Mouse (Mus musculus): ENCODE measurements around the gene Tbc1d10a. TPM values are rescaled to one million over a fixed set of nuclear protein-coding genes. Genes with fewer than 3 reads are reported as not detected.
"Not testable (repeated sequence)": the region's sequence is repeated elsewhere in the genome, so short reads cannot be mapped to it uniquely, and the experiment has no call there.

The Tbc1d10a gene
- polyA plus RNA-seq, 1 experiment from 2014 or later, result 41.0 TPM

GRCm38 (mm10) chr11:4174586-4174985 is 12.0 kb upstream of the Tbc1d10a start:
- no peak overlapping the region for H3K9ac ChIP-seq (ENCODE audit: low read depth, low read length)
- H3K4me2 ChIP-seq (ENCODE audit: low read length), result no peak overlapping the region
- no peaks in the 10 kb centered on the region for H3K9me3 ChIP-seq (ENCODE audit: control insufficient read depth, low read length)
- peaks cover 92% of the 10 kb centered on the region for H3K36me3 ChIP-seq (ENCODE audit: control insufficient read depth, insufficient read depth, low read length)
- H3K27me3 ChIP-seq (replicated peaks; ENCODE audit: control insufficient read depth, insufficient read depth, low read length), result no peaks in the 10 kb centered on the region
- H3K27ac ChIP-seq (ENCODE audit: low read depth, low read length), result peak overlapping the region; percentile 44; the same call in 1 of the 2 replicates
- H3K4me1 ChIP-seq (ENCODE audit: control insufficient read depth, insufficient read depth, low read depth, low read length), result no peaks in the 10 kb centered on the region
- 64% methylated on average over 5 of the region's 5 CpGs for WGBS
- peak; percentile 93 for ATAC-seq
- no peak overlapping the region for H3K4me3 ChIP-seq (ENCODE audit: low read length)

DNA sequence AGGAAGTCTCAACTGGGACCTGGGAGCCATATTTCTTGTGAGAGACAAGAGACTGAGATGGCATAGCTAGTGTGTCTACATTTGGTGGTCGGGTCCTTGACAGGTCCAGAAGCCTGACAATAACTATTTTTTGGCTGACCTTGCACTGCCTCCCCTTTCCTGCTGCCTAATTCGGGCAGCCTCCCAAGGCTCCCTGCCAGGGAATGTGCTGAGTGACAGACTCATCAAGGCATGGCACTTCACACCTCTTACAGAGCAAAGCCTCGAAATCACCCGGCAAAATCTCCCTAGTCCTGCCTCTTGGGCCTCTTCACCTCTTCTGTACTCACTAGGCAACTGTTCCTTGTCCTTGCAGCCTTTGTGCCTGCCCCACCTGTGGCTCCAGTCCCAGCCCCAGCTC is 8.9 kb upstream of the Tbc1d10a start:
- Histone ChIP-seq H3K9ac (ENCODE audit: low read depth, low read length) (no peak overlapping the region), H3K4me1 (ENCODE audit: control insufficient read depth, insufficient read depth, low read depth, low read length) (no peaks in the 10 kb centered on the region), H3K4me3 (ENCODE audit: low read length) (no peak overlapping the region), H3K27ac (ENCODE audit: low read depth, low read length) (no peak overlapping the region), H3K27me3 (replicated peaks; ENCODE audit: control insufficient read depth, insufficient read depth, low read length) (no peaks in the 10 kb centered on the region), H3K36me3 (ENCODE audit: control insufficient read depth, insufficient read depth, low read length) (peaks cover 80% of the 10 kb centered on the region), H3K4me2 (ENCODE audit: low read length) (no peak overlapping the region), H3K9me3 (ENCODE audit: control insufficient read depth, low read length) (no peaks in the 10 kb centered on the region)
- no peak for ATAC-seq
- 73% methylated on average over 4 of the region's 4 CpGs for WGBS

- 29% methylated on average over 1 of the region's 1 CpGs for WGBS
- no peak for ATAC-seq
- H3K4me3 ChIP-seq (ENCODE audit: low read length), result no peak overlapping the region
- no peaks in the 10 kb centered on the region for H3K27me3 ChIP-seq (replicated peaks; ENCODE audit: control insufficient read depth, insufficient read depth, low read length)
- no peak overlapping the region for H3K27ac ChIP-seq (ENCODE audit: low read depth, low read length)
- peaks cover 41% of the 10 kb centered on the region for H3K36me3 ChIP-seq (ENCODE audit: control insufficient read depth, insufficient read depth, low read length)
- no peaks in the 10 kb centered on the region for H3K4me1 ChIP-seq (ENCODE audit: control insufficient read depth, insufficient read depth, low read depth, low read length)
- H3K9me3 ChIP-seq (ENCODE audit: control insufficient read depth, low read length), result no peaks in the 10 kb centered on the region
- no peak overlapping the region for H3K9ac ChIP-seq (ENCODE audit: low read depth, low read length)
- H3K4me2 ChIP-seq (ENCODE audit: low read length), result no peak overlapping the region
Observed at GRCm38 (mm10) chr11:4182061-4182460, 4.5 kb upstream of the Tbc1d10a start.

- Histone ChIP-seq H3K27me3 (replicated peaks; ENCODE audit: control insufficient read depth, insufficient read depth, low read length) (no peaks in the 10 kb centered on the region), H3K9me3 (ENCODE audit: control insufficient read depth, low read length) (no peaks in the 10 kb centered on the region), H3K9ac (ENCODE audit: low read depth, low read length) (no peak overlapping the region), H3K4me3 (ENCODE audit: low read length) (no peak overlapping the region), H3K4me2 (ENCODE audit: low read length) (no peak overlapping the region), H3K27ac (ENCODE audit: low read depth, low read length) (peak overlapping the region; percentile 54; the same call in 1 of the 2 replicates), H3K4me1 (ENCODE audit: control insufficient read depth, insufficient read depth, low read depth, low read length) (peaks cover 10% of the 10 kb centered on the region), H3K36me3 (ENCODE audit: control insufficient read depth, insufficient read depth, low read length) (peaks cover 28% of the 10 kb centered on the region)
- no peak for ATAC-seq
Observed at GRCm38 (mm10) chr11:4183511-4183910, 3.1 kb upstream of the Tbc1d10a start.

- Histone ChIP-seq H3K4me2 (ENCODE audit: low read length) (no peak overlapping the region), H3K27me3 (replicated peaks; ENCODE audit: control insufficient read depth, insufficient read depth, low read length) (no peaks in the 10 kb centered on the region), H3K9ac (ENCODE audit: low read depth, low read length) (no peak overlapping the region), H3K4me3 (ENCODE audit: low read length) (no peak overlapping the region), H3K36me3 (ENCODE audit: control insufficient read depth, insufficient read depth, low read length) (peaks cover 19% of the 10 kb centered on the region), H3K4me1 (ENCODE audit: control insufficient read depth, insufficient read depth, low read depth, low read length) (peaks cover 12% of the 10 kb centered on the region), H3K9me3 (ENCODE audit: control insufficient read depth, low read length) (no peaks in the 10 kb centered on the region), H3K27ac (ENCODE audit: low read depth, low read length) (peak overlapping the region; percentile 54; the same call in 1 of the 2 replicates)
- no peak for ATAC-seq
- WGBS, result 72% methylated on average over 4 of the region's 4 CpGs
Observed at GRCm38 (mm10) chr11:4184251-4184952, 2.2 kb upstream of the Tbc1d10a start.

- H3K27me3 ChIP-seq (replicated peaks; ENCODE audit: control insufficient read depth, insufficient read depth, low read length); ATAC-seq; H3K27ac ChIP-seq (ENCODE audit: low read depth, low read length); H3K9me3 ChIP-seq (ENCODE audit: control insufficient read depth, low read length); H3K4me2 ChIP-seq (ENCODE audit: low read length); H3K4me3 ChIP-seq (ENCODE audit: low read length); H3K9ac ChIP-seq (ENCODE audit: low read depth, low read length): not testable (repeated sequence)
- Histone ChIP-seq H3K36me3 (ENCODE audit: control insufficient read depth, insufficient read depth, low read length) (peaks cover 12% of the 10 kb centered on the region), H3K4me1 (ENCODE audit: control insufficient read depth, insufficient read depth, low read depth, low read length) (peaks cover 12% of the 10 kb centered on the region)
- 91% methylated on average over 6 of the region's 6 CpGs for WGBS
Observed at GRCm38 (mm10) chr11:4185480-4185879, 1.1 kb upstream of the Tbc1d10a start.

DNA sequence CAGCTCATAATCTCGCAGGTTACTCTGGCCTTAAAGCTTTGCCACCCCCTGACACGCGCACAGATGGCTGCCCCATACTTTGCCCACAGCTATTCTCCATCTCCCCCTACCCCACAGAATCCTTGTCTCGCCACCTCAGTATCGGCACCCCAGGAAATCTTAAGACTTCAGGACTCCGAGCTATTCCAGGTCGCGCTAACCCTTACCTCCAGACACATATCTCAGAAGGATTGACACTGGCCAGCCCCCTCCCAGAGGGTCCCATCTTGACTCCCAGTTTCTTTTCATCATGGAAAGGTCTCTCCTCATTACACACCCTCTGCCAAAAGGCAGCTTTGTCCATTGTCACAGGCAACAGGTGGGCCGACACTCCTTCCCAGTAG is 720 bp downstream of the Tbc1d10a start:
- Histone ChIP-seq H3K27me3 (replicated peaks; ENCODE audit: control insufficient read depth, insufficient read depth, low read length) (no peaks in the 10 kb centered on the region), H3K9me3 (ENCODE audit: control insufficient read depth, low read length) (no peaks in the 10 kb centered on the region), H3K27ac (ENCODE audit: low read depth, low read length) (no peak overlapping the region; the same call in 1 of the 2 replicates), H3K4me1 (ENCODE audit: control insufficient read depth, insufficient read depth, low read depth, low read length) (peaks cover 12% of the 10 kb centered on the region), H3K9ac (ENCODE audit: low read depth, low read length) (peak overlapping the region; percentile 94), H3K4me3 (ENCODE audit: low read length) (peak overlapping the region; percentile 92), H3K4me2 (ENCODE audit: low read length) (peak overlapping the region; percentile 94), H3K36me3 (ENCODE audit: control insufficient read depth, insufficient read depth, low read length) (0 out of 2 replicates have a peak, but pooled peaks cover 3% of the 10 kb centered on the region)
- ATAC-seq, result no peak
- 15% methylated on average over 9 of the region's 9 CpGs for whole genome bisulfite sequencing

DNA sequence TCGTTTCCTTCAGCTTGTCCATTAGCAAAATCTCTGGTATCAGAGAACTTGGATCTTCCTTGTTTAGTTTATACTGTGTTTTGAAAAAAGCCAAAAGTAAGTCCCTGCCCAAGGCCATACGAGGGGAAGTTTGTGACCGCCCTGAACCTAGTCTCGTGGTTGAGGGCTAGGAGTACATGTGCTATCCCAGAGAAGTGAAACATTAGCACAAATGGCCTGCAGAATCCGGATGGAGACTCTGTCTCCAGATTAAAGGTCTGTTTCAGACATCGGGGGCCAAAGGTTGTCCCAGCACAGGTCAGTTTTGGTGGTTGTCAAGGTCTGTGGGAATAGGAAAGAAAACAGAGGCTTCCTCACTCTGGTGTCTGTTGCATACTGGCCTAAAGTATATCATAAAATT is 2.6 kb downstream of the Tbc1d10a start:
- Histone ChIP-seq H3K9ac (ENCODE audit: low read depth, low read length) (no peak overlapping the region), H3K27ac (ENCODE audit: low read depth, low read length) (no peak overlapping the region), H3K4me1 (ENCODE audit: control insufficient read depth, insufficient read depth, low read depth, low read length) (peaks cover 18% of the 10 kb centered on the region), H3K9me3 (ENCODE audit: control insufficient read depth, low read length) (no peaks in the 10 kb centered on the region), H3K27me3 (replicated peaks; ENCODE audit: control insufficient read depth, insufficient read depth, low read length) (no peaks in the 10 kb centered on the region), H3K4me3 (ENCODE audit: low read length) (no peak overlapping the region), H3K4me2 (ENCODE audit: low read length) (peak overlapping the region; percentile 12; the same call in 1 of the 2 replicates), H3K36me3 (ENCODE audit: control insufficient read depth, insufficient read depth, low read length) (no peaks in the 10 kb centered on the region)
- ATAC-seq, result no peak
- WGBS, result 90% methylated on average over 6 of the region's 6 CpGs

- H3K36me3 ChIP-seq (ENCODE audit: control insufficient read depth, insufficient read depth, low read length), result no peaks in the 10 kb centered on the region
- 69% methylated on average over 3 of the region's 3 CpGs for WGBS
- no peak overlapping the region for H3K27ac ChIP-seq (ENCODE audit: low read depth, low read length)
- ATAC-seq, result no peak
- no peaks in the 10 kb centered on the region for H3K9me3 ChIP-seq (ENCODE audit: control insufficient read depth, low read length)
- H3K27me3 ChIP-seq (replicated peaks; ENCODE audit: control insufficient read depth, insufficient read depth, low read length), result no peaks in the 10 kb centered on the region
- peaks cover 18% of the 10 kb centered on the region for H3K4me1 ChIP-seq (ENCODE audit: control insufficient read depth, insufficient read depth, low read depth, low read length)
- no peak overlapping the region for H3K4me3 ChIP-seq (ENCODE audit: low read length)
- no peak overlapping the region for H3K9ac ChIP-seq (ENCODE audit: low read depth, low read length)
- no peak overlapping the region for H3K4me2 ChIP-seq (ENCODE audit: low read length)
Observed at GRCm38 (mm10) chr11:4190677-4191076, 4.1 kb downstream of the Tbc1d10a start.

Measured in hindbrain, embryonic 16.5 days (tissue).